Mouse (Mus musculus) lung, adult 2 months (tissue): ENCODE measurements around the gene Jade2. TPM values are rescaled to one million over a fixed set of nuclear protein-coding genes. Genes with fewer than 3 reads are reported as not detected.
A peak's percentile ranks its signal among the peaks of the same experiment; 100 is the strongest.

Source experiments
- DNase-seq: peaks from one replicate; pipeline ENCODE4 v3.0.0; 2022
- H3K4me1 ChIP-seq: fragments of 200-500 bp; 2 replicates; pipeline ENCODE4 v1.6.1; 2011; ENCODE audit warnings: low read length; ENCODE audit not compliant: control insufficient read depth, insufficient read depth
- H3K4me3 ChIP-seq: fragments of 200-500 bp; replicated peaks from 2 replicates; pipeline ENCODE3; 2011; ENCODE audit warnings: low read depth, mild to moderate bottlenecking, control low read depth, low read length; ENCODE audit errors: extremely low read depth
- CTCF ChIP-seq: fragments of 200-500 bp; IDR thresholded peaks from 2 replicates; pipeline ENCODE4 v1.5.1; 2011; ENCODE audit warnings: mild to moderate bottlenecking, low read length, control low read depth; ENCODE audit not compliant: insufficient read depth
- POLR2A ChIP-seq: fragments of 200-500 bp; IDR thresholded peaks from 2 replicates; pipeline ENCODE4 v1.6.1; 2011; ENCODE audit warnings: low read depth, mild to moderate bottlenecking, control low read depth, low read length, borderline replicate concordance; ENCODE audit errors: extremely low read depth
- WGBS: fragments of 180-500 bp; shearing (Covaris S2); methylation state at CpG from one replicate; pipeline ENCODE4 v1.1.7; 2018; 5-methylcytosine and 5-hydroxymethylcytosine counted together
- polyA plus RNA-seq: library from polyadenylated mRNA; depleted of rRNA; stranded (reverse); fragments of >200 nt; gene quantifications from 2 replicates; pipeline ENCODE4 v1.2.3, GENCODE M21; 2012

Gene Jade2
- polyA plus RNA-seq, 1 experiment, result 23.6 TPM

GRCm38 (mm10) chr11:51823963-51824753 lies 33.3 kb downstream of the Jade2 start:
- TF ChIP-seq CTCF, result no peak
- TF ChIP-seq POLR2A, result no peak
- DNase-seq, result peak; percentile 72
- Histone ChIP-seq H3K4me1 (no peaks in the 10 kb centered on the region; the same call in 1 of the 2 replicates), H3K4me3 (no peak overlapping the region)
- WGBS, result 70% methylated on average over 3 of the region's 3 CpGs

GRCm38 (mm10) chr11:51823271-51823670 lies 34.2 kb downstream of the Jade2 start:
- no peak for DNase-seq
- TF ChIP-seq CTCF (no peak), POLR2A (no peak)
- Histone ChIP-seq H3K4me1 (no peaks in the 10 kb centered on the region; the same call in 1 of the 2 replicates), H3K4me3 (no peak overlapping the region)
- WGBS, result 89% methylated on average over 11 of the region's 11 CpGs

- no peaks in the 10 kb centered on the region; the same call in 1 of the 2 replicates for H3K4me1 ChIP-seq
- no peak for DNase-seq
- TF ChIP-seq POLR2A, result no peak
- TF ChIP-seq CTCF, result no peak
- no peak overlapping the region for H3K4me3 ChIP-seq
- WGBS, result 49% methylated on average over 4 of the region's 4 CpGs
Observed at GRCm38 (mm10) chr11:51822736-51823135, 34.7 kb downstream of the Jade2 start.

- H3K4me1 ChIP-seq, result no peaks in the 10 kb centered on the region; the same call in 1 of the 2 replicates
- no peak overlapping the region for H3K4me3 ChIP-seq
- 21% methylated on average over 11 of the region's 11 CpGs for WGBS
- DNase-seq, result peak; percentile 81
- TF ChIP-seq POLR2A, result no peak
- TF ChIP-seq CTCF, result peak; percentile 83
Observed at GRCm38 (mm10) chr11:51820861-51821260, 36.6 kb downstream of the Jade2 start.

GRCm38 (mm10) chr11:51819964-51820363 lies 37.5 kb downstream of the Jade2 start:
- Histone ChIP-seq H3K4me1 (no peaks in the 10 kb centered on the region; the same call in 1 of the 2 replicates), H3K4me3 (no peak overlapping the region)
- TF ChIP-seq CTCF (peak; percentile 66), POLR2A (no peak)
- WGBS, result 74% methylated on average over 3 of the region's 3 CpGs
- peak; percentile 49 for DNase-seq

GRCm38 (mm10) chr11:51818837-51819236 lies 38.6 kb downstream of the Jade2 start:
- DNase-seq, result no peak

GRCm38 (mm10) chr11:51817756-51818155 lies 39.7 kb downstream of the Jade2 start:
- WGBS, result 32% methylated on average over 6 of the region's 6 CpGs
- DNase-seq, result peak; percentile 86
- TF ChIP-seq CTCF (peak; percentile 78), POLR2A (no peak)

More at GRCm38 (mm10) chr11:51818837-51819236, 38.6 kb downstream of the Jade2 start:
- TF ChIP-seq POLR2A (no peak), CTCF (no peak)
- Histone ChIP-seq H3K4me3 (no peak overlapping the region), H3K4me1 (no peaks in the 10 kb centered on the region; the same call in 1 of the 2 replicates)
- 94% methylated on average over 4 of the region's 4 CpGs for WGBS

GRCm38 (mm10) chr11:51812022-51812546 lies 45.4 kb downstream of the Jade2 start:
- TF ChIP-seq POLR2A, result no peak
- TF ChIP-seq CTCF, result no peak
- WGBS, result 91% methylated on average over 8 of the region's 8 CpGs
- no peak for DNase-seq
- Histone ChIP-seq H3K4me1 (no peaks in the 10 kb centered on the region), H3K4me3 (no peak overlapping the region)

More at GRCm38 (mm10) chr11:51817756-51818155, 39.7 kb downstream of the Jade2 start:
- H3K4me1 ChIP-seq, result no peaks in the 10 kb centered on the region
- H3K4me3 ChIP-seq, result no peak overlapping the region

- Histone ChIP-seq H3K4me1 (no peaks in the 10 kb centered on the region), H3K4me3 (no peak overlapping the region)
- DNase-seq, result no peak
- 88% methylated on average over 4 of the region's 4 CpGs for WGBS
- TF ChIP-seq CTCF (peak; percentile 32; the same call in 1 of the 2 replicates), POLR2A (no peak)
Observed at GRCm38 (mm10) chr11:51811230-51811629, 46.2 kb downstream of the Jade2 start.
